Mouse (Mus musculus) spleen, postnatal 10 days (tissue): ENCODE data around the gene Fbxo6.
"Not testable (repeated sequence)": the region's sequence is repeated elsewhere in the genome, so short reads cannot be mapped to it uniquely, and the experiment has no call there.

Experiments
- DNase-seq, 2 experiments: peaks; one replicate each; pipeline ENCODE4 v3.0.0; 2021 to 2022; ENCODE audit warnings: low spot score in 2 of 2

Fbxo6 gene

DNA sequence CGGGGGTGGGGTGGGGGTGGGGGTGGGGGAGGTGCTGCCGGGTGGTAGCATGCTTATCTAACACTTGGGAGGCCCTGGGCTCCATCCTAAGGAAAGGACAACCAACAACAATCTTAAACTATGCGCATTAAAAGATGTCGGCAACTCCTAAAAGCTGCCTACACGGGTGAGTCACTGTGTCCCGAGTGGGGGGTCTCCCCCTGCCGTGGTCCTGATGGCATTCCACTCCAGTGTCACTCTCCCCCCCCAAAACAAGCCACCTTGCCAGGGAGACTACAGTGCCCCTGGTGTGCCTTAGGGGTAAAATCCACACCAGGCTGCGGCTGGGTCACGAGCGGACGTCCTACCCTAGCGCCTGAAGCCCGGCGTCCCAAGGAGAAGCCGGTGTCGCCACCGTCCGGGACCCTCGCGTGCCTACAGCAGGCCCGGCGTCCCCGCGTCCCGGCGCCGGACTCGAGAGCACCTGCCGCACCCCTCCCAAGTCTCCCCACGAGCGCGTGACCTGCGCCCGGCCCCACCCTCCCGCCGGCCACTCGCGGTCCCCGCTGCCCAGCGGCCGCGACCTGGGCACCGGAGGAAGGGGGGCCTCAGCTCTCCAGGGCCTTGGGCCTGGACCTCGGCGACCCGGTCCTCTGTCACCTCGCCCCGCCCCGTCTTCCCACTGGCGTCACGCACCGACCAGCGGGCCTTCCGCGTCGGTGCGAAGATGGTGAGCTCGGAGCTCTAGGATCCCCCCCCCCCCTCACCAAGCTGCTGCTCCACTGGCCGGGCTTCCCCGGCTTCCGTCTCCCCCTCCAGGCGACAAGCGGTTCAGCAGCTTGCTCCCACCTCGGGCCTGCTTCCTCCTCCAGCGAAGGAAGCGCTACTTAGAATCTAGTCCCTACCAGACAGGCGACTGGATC, at the start of gene Fbxo6:
Gene Fbxo6, minus strand, starts transcription at position 874 of the 902 bp plus-strand sequence.
- peak; percentile 64 to 82 for DNase-seq

DNA sequence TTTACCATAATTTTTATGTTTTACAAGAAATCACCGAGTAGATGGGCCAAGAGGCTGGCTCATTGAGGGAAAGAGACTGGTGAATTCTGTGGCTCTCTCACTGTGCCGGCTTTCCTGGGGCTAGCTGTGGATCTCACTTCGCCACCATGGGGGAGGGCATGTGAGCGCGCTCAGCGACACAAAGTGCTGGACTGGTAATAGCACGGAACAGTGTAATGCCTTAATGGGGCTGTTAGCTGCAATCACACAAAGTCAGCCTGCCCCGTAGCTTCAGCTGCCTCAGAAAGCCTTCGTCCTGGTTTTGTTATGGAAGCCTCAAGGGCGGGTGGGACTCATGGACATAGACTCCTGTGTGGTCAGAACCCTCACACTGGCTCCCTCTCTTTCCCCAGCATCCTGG, 46.8 kb upstream of the Fbxo6 start:
- no peak for DNase-seq

DNA sequence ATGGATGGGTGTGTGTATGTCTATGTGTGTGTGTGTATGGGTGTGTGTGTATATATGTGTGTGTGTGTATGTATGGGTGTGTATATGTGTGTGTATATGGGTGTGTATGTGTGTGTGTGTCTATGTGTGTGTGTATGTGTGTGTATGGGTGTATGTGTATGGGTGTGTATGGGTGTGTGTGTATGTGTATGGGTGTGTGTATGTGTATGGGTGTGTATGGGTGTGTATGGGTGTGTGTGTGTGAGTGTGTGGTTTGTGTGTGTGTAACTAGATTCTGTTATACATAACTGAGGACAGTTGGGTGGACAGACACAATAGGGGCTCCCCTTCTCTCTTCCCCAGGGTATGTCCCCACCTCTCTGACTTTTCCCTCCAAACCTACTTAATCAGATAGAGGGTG, 42.5 kb upstream of the Fbxo6 start:
- no peak for DNase-seq

DNA sequence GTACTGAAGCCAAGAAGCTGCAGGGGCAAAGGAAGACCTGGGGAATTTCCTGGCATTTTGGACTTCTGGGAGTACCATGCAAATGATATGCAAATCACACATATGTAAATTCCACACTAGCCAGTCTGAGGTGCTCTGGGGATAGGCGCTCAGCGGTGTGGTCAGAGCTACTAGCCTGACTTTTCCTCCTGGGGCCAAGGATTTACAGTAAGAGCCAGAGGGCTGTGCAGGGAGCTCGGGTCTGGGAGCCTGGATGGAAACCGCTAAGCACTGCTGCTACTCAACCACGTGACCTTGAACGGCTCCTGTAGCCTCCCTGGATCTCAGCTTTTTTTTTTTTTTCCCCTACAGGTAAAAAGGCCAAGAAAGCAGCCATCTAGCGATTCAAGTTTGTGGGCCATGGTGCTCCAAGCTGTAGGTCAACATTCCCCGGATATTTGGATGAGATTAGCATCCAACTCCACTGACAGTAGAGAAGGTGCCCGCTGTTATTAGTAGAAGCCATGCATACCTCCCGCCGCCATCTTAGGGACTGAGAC, 40.8 kb upstream of the Fbxo6 start:
- DNase-seq, result no peak

DNA sequence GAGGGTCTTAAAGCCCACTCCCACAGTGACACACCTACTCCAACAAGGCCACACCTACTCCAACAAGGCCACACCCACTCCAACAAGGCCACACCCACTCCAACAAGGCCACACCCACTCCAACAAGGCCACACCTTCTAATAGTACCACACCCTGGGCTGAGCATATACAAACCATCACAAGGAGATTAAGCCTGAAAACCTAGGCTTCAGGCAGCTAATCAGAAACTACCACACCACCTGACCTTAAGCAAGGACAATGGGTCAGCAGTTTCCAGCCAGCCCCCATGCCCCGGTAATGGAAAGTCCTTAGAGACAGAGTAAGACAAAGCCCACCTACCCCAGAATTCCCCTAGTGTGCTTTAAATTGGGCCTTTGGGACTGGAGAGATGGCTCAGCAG, 36.8 kb upstream of the Fbxo6 start:
- not testable (repeated sequence) for DNase-seq

DNA sequence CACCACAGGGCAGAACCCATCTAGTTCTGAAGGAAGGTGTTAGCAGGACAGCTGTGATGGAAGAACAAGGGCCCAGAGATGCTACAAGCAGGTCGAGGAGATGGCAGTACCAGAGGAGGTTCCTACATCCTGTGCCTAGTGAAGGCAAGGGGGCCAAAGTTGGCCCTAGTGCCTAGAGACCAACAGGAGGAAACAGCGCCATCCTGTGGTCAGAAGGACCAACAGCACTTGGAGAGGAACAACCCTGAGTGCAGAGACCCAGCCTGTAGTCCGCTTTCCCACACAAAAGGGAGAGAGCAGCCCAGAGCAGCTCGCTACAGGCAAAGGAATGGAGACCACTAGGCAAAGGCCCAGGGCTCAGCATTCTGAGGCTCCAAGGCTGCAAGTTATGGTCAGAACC, 33.9 kb upstream of the Fbxo6 start:
- no peak for DNase-seq

DNA sequence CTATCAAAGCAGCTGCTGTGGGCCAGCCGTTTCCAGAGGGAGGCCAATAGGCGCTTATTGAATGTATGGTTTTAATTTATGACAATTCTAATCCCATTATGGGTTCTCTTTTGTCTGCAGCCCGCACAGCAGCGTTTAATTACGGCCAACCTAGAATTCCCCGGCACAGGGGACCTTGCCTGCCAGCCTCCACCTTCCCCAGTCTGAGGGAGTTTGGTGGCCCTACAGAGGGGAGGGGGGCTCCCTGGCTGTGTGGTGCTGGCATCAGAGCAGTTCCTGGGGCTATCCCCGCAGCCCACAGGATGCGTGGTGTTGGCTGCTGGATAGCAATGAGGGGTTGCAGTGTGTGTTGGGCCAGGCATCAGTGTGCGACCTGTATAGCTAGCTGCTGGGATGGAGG, 32.6 kb upstream of the Fbxo6 start:
- DNase-seq, result no peak

DNA sequence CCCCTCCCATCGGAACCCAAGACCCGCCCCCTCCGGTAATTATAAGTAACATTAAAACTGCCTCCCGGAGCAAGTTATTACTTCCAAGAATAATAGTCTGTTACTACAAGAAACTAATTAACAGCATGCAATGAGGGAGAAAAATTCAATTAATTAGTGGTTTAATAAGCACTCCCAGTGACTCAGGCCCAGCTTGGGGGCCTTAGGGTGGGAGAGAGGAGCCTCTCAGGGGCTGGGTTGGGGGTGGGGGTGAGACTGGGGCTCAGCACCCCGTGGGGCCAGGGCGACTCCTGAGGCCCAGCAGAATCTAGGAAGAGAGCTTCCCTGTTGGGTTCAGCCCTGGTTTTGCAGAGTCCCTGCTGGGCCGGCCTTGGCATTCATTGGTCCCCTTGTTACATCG, 30.4 kb upstream of the Fbxo6 start:
- no peak for DNase-seq

DNA sequence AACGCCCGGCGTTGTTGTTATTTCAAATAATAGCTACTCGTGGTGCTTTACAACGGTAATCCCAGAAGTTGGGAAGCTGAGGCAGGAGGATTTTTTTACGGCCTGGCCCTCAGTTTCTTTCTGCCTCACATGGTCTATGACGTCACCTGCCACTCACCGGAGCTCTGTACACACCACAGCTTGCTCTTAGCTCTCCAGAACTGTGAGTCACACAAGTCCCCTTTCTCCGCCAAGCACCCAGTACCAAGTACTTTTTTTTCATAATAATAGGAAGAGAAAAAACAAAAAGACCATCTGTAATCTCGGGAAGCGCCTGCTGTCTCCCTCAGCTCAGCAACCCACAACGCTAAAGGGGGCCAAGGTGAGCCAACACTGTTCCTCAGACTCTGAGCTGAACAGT, 29.5 kb upstream of the Fbxo6 start:
- DNase-seq, result no peak

DNA sequence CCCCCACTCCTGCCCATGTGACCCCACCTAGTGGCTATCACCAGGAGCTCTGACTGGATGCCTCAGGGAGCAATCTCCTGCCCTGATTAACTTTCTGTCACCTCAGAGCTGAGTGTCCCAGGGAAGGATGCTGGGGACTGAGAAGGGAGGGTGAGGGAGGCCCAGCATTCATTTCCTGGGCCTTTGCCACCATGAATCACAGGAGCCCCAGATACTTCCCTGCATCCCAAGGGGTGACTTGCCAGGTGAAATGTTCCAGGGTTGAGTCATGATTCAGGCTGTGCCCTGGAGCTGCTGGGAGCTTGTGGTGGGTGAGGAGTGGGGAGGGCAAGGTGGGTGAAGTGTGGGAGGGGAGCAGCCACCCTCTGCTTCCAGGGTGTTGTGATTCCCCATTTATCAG, 25.8 kb upstream of the Fbxo6 start:
- DNase-seq, result no peak

DNA sequence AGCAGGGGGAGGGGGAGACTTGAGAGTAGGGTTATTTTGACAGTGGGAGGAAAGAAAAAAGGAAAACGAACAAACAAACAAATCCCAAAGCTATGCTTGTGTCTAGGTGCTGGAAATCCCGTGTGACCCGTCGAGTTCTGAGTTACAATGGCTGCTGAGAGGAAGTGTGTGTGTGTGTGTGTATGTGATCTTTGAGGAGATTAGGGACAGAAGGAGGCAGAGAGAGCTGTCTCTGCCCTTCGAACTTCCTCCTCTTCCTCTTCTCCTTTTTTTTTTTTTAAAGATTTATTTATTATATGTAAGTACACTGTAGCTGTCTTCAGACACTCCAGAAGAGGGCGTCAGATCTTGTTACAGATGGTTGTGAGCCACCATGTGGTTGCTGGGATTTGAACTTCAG, 24.7 kb upstream of the Fbxo6 start:
- DNase-seq, result not testable (repeated sequence)

DNA sequence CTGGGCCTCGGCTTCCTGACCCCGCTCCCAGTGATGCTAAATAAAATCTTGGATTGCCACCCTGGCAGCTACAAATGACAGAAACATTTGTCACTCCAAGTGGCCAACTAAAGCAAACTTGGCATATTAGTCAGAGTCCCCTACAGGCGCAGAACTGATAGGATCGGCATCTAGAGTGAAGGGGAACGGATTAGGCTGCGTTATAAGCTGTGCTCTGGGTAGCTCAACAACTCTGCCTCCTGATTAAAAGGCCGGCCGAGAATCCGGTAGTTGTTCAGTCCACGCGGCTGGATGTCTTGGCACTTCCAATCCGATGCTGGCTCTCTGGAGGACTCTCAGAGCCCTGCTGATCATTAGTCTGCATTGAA, 22.5 kb upstream of the Fbxo6 start:
- DNase-seq, result no peak

DNA sequence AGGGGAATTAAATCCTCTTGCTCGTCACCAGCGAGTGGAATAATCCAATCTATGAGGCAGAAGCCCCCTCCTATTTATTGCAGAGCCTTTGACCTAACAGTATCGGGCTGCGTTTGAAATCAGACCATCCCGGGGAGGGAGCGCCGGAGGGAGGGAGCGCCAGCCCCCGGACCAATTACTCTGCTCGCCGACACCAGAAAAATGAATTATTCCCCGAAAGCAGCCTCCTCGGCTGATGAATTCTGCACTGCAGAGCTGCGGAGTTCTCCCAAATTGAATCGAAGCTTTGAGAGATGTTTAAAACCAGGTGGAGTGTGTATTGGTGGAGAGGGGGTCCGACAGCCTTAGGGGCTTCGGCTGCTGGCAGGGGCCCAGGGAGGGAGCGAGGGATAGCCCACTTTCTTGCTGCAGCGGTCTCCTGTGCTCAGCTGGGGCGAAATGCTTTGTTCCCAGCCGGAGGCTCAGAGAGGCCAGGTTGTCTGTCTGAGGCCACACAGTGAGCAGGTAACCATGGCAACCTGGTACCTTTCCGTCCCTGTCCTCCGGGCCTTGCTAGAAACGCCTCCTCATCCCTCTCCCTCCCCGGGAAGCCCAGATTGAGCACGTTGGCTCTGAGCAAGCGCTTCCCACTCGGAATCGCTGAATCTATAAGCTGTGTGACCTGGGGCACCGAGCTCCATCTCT, 22.0 kb upstream of the Fbxo6 start:
- DNase-seq, result no peak

DNA sequence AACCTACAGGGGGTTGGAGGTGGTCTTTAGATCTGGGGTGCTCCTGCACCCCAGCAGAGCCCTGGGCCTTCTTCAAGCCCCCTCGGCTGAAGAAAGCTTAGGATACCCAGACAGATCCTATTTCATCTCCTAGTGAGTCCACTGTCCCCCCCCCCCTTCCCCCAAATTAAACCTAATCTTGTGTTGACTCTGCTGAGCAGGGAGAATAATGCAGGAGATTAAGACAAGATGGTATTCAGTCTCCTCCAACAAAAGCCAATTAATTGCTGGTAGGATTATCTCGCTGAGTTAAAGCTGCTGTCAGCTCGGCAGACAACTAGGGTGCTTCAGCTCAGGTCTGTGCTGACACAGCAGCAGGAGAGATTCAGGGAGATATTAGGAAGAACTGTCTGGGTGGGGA, 19.3 kb upstream of the Fbxo6 start:
- no peak for DNase-seq

DNA sequence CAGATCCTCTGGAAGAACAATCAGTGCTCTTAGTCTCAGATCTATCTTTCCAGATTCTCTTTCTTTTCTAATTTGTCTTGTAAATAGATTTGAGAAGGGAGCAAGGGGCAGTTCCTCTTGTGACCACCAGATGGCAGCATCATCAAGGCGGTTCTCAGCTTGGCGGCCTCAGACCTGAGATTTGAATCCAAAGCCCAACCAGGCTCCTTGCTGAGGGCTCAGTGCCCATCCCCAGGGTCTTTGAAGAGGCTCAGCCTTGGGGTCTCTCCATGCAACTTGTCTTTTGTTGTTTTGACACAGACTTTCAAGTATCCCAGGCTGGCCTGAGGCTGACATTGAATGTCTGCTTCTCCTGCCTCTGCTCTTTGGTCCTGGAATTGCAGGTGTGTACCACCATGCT, 18.9 kb upstream of the Fbxo6 start:
- DNase-seq, result peak; percentile 61 to 73

DNA sequence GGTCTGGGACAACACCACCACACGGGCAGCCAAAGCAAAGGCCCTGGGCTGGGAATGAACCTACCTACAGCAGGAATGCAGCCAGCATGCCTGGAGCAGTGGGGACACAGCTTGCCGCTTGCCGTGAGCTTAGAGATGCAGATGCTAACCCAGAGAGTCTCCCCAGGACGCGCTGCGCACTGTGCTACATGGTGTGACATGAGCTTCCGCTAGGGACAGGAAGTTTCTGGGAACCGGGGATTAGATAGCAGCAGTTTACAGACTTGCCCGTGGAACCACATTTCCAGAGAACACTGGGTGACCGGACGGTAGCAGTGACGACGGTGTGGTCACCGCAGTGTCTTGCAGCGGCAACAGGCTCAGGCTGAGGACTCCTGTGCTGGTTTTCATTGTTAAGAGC, 17.6 kb upstream of the Fbxo6 start:
- no peak for DNase-seq

DNA sequence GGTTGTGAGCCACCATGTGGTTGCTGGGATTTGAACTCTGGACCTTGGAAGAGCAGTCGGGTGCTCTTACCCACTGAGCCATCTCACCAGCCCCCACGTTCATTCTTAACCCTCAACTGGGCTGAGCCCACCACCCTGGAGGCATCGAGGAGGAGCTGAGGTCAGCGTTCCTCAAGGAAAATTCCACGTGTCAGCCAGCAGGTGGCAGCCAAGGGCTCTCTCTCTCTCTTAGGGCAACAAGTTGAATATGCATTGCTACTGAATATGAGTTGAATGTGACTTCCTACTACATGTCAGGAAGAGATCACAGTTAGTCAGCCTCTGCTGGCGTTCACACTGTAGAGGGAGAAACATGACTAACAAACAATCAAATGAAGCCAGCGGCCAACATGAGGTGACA, 16.3 kb upstream of the Fbxo6 start:
- DNase-seq, result peak; percentile 65 to 79

DNA sequence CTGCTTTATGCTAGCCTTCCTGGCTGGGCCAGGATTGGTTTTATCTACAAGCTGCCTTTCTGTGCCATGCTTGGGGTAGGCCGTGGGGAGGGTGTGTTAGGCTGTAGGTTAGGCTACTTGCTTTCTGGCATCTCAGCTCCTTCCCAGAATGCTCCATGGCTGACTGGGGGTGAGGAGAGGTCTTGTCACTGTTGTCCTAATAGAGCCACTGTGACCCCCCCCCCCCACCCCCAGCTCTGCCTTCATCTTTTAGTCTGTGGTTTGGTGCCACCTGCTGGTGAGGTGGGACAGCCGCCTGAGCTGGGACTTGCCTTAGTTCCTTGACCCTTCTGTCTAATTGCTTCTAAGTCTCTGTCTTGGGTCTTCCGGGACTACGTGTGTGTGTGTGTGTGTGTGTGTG, 15.0 kb upstream of the Fbxo6 start:
- peak; percentile 42 to 84 for DNase-seq

DNA sequence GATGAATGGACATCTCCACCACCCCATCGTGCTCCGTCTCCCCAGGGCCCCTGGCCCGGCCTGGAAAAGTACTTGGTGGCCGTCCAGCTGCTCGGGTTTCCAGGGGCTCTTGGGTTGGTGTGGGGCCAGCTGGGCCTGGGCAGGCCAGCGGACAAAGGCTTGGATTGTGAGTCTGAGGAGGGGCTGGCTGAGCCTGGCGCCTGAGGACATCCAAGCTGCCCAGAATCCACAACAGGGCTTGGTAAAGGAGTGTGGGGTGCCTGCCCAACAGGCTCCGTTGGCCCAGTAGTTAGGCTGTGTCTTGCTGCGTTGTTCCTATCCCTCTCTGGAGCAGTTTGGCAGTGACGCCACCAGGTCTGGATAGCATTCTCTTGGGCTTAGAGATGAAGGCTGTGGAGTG, 14.5 kb upstream of the Fbxo6 start:
- no peak for DNase-seq

DNA sequence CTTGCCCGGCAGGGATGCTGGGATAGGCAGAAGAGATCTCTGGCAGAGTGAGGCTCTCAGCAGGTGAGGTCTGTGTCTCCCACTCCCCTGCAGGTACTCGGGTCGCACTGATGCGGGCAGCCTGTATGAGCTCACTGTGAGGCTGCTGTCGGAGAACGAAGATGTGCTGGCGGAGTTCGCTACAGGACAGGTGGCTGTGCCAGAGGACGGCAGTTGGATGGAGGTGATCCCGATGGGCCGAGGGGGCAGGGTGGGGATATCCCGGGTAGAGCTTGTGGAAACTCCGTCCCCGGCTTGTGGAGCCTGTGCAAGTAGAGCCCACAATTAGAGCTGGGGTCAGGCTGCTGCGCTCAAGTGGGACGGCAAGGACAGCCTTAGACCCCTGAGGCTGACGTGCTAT, 13.6 kb upstream of the Fbxo6 start:
- no peak for DNase-seq

DNA sequence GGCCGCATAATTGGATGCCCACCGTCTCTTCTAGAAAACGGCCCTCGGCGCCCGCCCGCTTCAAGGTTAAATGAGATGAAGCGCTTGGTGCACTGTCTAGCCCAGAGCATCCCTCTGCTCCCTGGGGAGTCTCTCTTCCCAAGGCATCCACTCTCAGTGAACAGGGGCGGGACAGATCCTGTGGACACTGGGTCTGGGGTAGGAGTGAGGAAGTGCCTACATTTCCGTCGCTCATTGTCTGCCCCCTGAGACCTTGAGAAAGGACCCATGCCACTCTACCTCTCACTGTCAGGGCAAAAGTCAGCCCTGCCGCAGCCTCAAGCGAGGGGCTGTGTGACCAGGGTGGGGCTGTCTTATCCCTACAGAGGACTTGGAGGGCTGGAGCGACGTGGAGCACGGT, 12.5 kb upstream of the Fbxo6 start:
- DNase-seq, result no peak

DNA sequence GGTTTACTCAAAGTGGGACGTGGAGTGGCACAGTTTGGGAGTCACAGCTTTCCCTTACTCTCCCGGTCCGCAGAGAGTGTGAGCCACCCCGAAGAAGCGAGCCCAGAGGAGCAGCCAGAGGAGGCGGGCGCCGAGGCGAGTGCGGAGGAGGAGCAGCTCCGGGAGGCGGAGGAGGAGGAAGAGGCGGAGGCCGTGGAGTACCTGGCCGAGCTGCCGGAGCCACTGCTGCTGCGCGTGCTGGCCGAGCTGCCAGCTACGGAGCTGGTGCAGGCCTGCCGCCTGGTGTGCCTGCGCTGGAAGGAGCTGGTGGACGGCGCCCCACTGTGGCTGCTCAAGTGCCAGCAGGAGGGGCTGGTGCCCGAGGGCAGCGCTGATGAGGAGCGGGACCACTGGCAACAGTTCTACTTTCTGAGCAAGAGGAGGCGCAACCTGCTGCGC, 12.1 kb upstream of the Fbxo6 start:
- DNase-seq, result peak; percentile 29 to 77
